Mouse (Mus musculus) limb, embryonic 10.5 days (tissue): ENCODE data around the gene Angptl2. TPM values are rescaled to one million over a fixed set of nuclear protein-coding genes. Genes with fewer than 3 reads are reported as not detected.

Source experiments
- DNase-seq: peaks from one replicate; pipeline ENCODE4 v3.0.0-alpha.2; 2017; ENCODE audit warnings: low spot score
- H3K27ac ChIP-seq: fragments of 300-500 bp; sonication (generic); 2 replicates; pipeline ENCODE4 v1.5.1; 2016; ENCODE audit warnings: mild to moderate bottlenecking
- H3K27me3 ChIP-seq: fragments of 300-500 bp; sonication (generic); 2 replicates; pipeline ENCODE4 v1.6.1; 2016; ENCODE audit warnings: low read depth, mild to moderate bottlenecking; ENCODE audit not compliant: poor library complexity, severe bottlenecking
- H3K36me3 ChIP-seq: fragments of 300-500 bp; sonication (generic); 2 replicates; pipeline ENCODE4 v1.6.1; 2016; ENCODE audit warnings: mild to moderate bottlenecking, moderate library complexity
- H3K4me1 ChIP-seq: fragments of 300-500 bp; sonication (generic); 2 replicates; pipeline ENCODE4 v1.6.1; 2016
- H3K4me3 ChIP-seq: fragments of 300-500 bp; sonication (generic); 2 replicates; pipeline ENCODE4 v1.5.1; 2016; ENCODE audit warnings: mild to moderate bottlenecking, moderate library complexity
- H3K9me3 ChIP-seq: fragments of 300-500 bp; sonication (generic); replicated peaks from 2 replicates; pipeline ENCODE4 v1.6.1; 2016; ENCODE audit warnings: mild to moderate bottlenecking
- WGBS: fragments of 180-500 bp; shearing (Covaris S2); methylation state at CpG from one replicate; pipeline ENCODE4 v1.1.7; 2016; 5-methylcytosine and 5-hydroxymethylcytosine counted together
- polyA plus RNA-seq: library from polyadenylated mRNA; unstranded; fragments of >200 nt; fragmentation: Nextera tagmentation; extraction: Ambion mirVana; gene quantifications from 2 replicates; pipeline ENCODE4 v1.2.1, GENCODE M21; 2016

Gene Angptl2
- polyA plus RNA-seq, 1 experiment from 2014 or later: 51.8 TPM

DNA sequence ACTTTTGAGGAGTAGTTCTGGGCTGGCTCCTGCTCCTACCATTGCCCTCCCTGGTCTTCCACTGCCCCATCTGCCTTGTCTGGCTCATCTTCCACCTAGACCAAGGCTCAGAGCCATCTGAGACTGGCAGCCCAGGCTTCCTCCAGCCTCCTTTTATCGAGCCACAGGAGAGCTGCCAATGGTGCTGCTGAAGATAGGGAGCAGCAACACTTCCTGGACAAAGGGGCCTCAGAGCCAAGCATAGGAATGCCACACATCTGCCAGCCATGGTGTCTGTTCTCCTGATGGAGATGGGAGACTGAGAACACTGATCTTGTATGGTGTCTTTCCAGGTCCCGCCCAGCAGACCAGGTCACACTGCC lies 53.2 kb downstream of the Angptl2 start:
- Histone ChIP-seq H3K4me3 (no peak overlapping the region), H3K27ac (no peak overlapping the region), H3K36me3 (no peaks in the 10 kb centered on the region), H3K9me3 (no peaks in the 10 kb centered on the region), H3K27me3 (no peaks in the 10 kb centered on the region), H3K4me1 (peaks cover 13% of the 10 kb centered on the region)
- DNase-seq: no peak
- 75% methylated on average over 2 of the region's 2 CpGs for WGBS

DNA sequence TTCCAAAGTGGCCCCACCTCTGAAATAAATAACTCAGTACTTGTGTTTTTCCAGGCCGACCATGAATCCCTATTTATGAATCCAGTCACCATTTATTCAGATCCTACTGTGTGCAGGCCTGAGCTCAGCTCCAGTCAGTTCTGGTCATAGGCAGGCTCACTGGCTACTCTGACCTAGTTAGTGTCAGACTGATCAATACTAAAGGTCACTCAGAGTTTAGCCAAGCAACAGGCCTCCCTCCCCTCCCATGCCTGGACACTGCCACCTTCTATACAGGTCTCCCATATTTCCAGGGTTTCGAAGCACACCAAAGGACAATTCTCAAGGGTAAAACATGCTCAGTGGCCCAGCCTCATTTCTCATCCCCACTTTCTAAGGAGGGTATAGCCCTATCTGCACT lies 54.7 kb downstream of the Angptl2 start:
- Histone ChIP-seq H3K27ac (no peak overlapping the region), H3K4me3 (no peak overlapping the region), H3K4me1 (peaks cover 13% of the 10 kb centered on the region), H3K9me3 (no peaks in the 10 kb centered on the region), H3K36me3 (no peaks in the 10 kb centered on the region), H3K27me3 (no peaks in the 10 kb centered on the region)
- 88% methylated on average over 2 of the region's 2 CpGs for WGBS
- no peak for DNase-seq

DNA sequence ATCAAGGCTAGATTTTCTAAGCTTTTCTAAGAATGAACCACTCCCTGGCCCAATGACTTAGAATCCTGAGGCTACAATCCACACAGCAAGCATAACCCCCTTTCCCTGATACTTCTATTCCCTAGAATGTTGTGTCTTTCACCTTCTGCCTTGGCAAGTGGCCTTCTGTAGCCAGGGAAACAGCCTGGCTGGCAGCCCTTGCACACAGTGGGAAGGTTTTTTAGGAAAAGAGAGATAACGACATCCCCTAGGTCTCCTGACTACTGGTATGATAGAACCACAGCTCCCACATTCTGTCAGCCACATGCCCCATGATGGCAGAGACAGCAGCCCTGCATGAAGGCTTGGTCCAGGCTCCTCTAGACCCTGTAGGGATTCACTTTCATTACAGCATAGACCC lies 55.6 kb downstream of the Angptl2 start:
- no peak for DNase-seq
- Histone ChIP-seq H3K4me1 (peaks cover 13% of the 10 kb centered on the region), H3K27ac (no peak overlapping the region), H3K36me3 (no peaks in the 10 kb centered on the region), H3K9me3 (no peaks in the 10 kb centered on the region), H3K4me3 (no peak overlapping the region), H3K27me3 (no peaks in the 10 kb centered on the region)
- 92% methylated on average over 1 of the region's 1 CpGs for WGBS

DNA sequence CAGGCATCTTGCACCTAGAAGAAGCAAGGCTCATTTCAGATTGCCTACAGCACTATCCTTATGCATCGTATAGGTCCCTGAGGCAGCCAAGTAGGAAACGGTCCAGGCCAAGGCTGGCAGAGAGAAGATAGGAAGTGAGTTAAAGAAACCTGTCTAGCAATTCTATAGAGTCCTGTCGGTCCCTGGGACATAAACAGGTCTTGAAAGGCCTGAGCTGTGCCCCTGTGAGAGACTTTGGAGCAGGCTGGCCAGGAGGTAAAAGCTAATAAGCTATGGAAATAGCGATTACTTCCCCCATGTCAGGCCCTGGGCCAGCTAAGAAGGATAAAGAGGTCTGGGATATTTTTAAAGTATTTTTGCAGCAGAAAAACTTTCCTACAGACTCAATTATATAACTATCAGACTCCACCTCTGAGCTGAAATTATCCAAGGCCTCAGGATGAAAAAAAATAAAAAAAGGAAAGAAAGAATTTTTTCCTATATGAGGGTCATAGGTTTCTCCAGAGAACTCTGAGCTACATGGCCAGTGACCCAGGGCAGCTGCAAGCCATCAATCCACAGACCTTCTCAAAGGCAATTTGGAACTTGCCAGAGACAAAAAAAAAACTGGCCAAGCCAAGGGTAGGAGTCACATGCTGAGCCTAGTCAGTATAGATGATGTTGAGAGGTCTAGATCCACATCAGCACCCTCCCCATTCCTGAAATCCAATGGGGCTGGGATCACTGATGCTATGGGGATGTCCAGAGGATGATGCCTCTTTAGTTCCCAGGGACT lies 57.0 kb downstream of the Angptl2 start:
- Histone ChIP-seq H3K4me3 (no peak overlapping the region), H3K27ac (peak overlapping the region; percentile 30; the same call in 1 of the 2 replicates), H3K36me3 (no peaks in the 10 kb centered on the region), H3K9me3 (no peaks in the 10 kb centered on the region), H3K4me1 (peaks cover 13% of the 10 kb centered on the region), H3K27me3 (no peaks in the 10 kb centered on the region)
- DNase-seq: no peak
- 81% methylated on average over 4 of the region's 4 CpGs for WGBS

DNA sequence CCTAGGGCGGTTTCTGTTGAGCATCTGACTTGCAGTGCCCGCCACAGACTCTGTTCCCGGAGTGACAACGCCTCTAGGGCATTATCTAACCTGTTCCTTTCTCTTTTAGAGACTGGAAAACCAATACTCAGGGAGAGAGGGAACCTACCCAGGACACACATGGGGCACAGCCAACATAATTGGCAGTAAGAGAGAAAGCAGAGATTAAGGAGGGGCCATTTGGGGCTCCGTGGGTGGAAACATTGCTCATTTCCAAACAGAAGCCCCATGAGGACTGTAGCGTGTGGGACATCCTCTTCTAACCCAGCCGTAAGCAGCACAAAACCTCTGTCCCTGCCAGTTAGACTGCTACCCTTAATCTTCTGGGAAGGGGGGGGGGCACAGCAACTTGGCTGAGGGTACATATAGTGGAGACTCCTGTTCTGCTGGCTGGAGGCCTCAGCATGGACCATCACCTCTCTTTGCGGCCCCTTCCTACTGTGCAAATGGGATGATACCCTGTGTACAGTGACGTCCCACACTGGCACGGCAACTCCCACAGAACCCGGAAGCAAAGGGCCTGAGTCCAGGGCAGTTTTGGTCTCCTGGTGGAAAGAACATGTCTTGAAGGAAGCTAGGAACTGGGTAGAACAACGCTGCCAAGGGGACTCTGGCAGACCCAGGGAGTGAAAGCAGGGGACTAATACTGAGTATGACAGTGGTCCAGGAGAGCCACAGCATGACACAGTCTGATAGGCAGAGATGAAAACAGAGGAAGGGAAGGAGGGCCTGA lies 59.0 kb downstream of the Angptl2 start:
- no peak overlapping the region for H3K4me3 ChIP-seq
- no peaks in the 10 kb centered on the region for H3K36me3 ChIP-seq
- no peak overlapping the region for H3K27ac ChIP-seq
- no peak for DNase-seq
- WGBS: 91% methylated on average over 12 of the region's 12 CpGs
- peaks cover 13% of the 10 kb centered on the region for H3K4me1 ChIP-seq
- no peaks in the 10 kb centered on the region for H3K9me3 ChIP-seq
- no peaks in the 10 kb centered on the region for H3K27me3 ChIP-seq

DNA sequence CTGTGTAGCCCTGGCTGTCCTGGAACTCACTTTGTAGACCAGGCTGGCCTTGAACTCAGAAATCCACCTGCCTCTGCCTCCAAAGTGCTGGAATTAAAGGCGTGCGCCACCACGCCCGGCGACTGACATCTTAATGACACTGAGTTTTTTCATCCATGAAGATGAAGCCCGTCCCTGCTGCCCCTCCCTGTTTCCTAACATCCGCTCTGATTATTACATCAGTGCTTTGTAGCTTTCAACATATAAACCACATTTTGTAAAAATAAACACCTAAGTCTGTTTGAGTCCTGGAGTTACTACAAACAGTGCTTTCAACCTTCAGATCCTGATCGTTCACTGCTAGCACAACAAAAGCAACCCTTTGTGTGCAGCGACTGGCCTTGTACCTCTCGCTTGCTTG lies 63.9 kb downstream of the Angptl2 start:
- peaks cover 6% of the 10 kb centered on the region for H3K4me1 ChIP-seq
- no peak overlapping the region for H3K4me3 ChIP-seq
- H3K27ac ChIP-seq: no peak overlapping the region
- H3K36me3 ChIP-seq: no peaks in the 10 kb centered on the region
- no peak for DNase-seq
- no peaks in the 10 kb centered on the region for H3K27me3 ChIP-seq
- WGBS: 93% methylated on average over 10 of the region's 10 CpGs
- H3K9me3 ChIP-seq: no peaks in the 10 kb centered on the region

DNA sequence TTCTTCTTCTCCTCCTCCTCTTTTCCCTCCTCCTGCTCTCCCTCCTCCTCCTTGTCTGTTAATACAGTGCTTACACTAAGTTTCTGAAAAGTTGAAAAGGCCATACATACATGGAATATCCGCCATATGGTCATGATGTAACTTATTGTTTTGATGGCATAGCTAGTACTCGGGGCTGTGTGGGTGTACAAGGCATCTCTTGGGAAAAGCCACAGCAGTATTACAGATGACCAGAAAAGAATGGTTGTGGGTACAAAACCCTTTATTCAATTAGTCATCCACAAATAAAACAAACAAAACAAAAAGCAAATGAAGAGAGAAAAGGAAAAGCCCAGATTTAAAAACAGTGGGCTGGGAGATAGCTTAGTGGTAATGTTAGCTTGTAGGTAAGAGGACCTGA lies 64.7 kb downstream of the Angptl2 start:
- DNase-seq: no peak
- Histone ChIP-seq H3K27ac (no peak overlapping the region), H3K4me3 (no peak overlapping the region), H3K4me1 (peaks cover 11% of the 10 kb centered on the region), H3K27me3 (no peaks in the 10 kb centered on the region), H3K9me3 (no peaks in the 10 kb centered on the region), H3K36me3 (no peaks in the 10 kb centered on the region)
- 88% methylated on average over 2 of the region's 2 CpGs for WGBS

DNA sequence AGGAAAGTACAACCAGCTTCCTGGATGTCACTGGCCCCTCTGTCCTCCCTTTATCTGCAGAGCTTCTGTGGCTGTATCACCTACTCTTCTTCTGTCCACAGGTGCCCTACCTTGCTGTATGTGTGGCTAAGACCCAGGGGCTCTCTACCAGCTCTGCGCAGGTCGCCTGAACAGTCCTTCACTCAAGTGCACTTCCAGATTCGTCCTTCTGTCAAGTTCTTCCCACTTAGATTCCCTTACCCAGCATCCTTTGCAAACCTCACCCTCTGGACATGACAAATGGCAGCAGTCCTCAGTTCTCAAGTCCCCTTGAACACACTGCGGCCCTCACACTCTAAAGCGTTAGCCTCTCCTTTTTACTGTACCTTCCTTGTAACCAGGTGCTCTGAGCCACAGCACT lies 65.9 kb downstream of the Angptl2 start:
- Histone ChIP-seq H3K4me1 (peaks cover 13% of the 10 kb centered on the region), H3K27me3 (no peaks in the 10 kb centered on the region), H3K27ac (no peak overlapping the region), H3K9me3 (no peaks in the 10 kb centered on the region), H3K36me3 (no peaks in the 10 kb centered on the region), H3K4me3 (no peak overlapping the region)
- 84% methylated on average over 5 of the region's 5 CpGs for WGBS
- DNase-seq: no peak

DNA sequence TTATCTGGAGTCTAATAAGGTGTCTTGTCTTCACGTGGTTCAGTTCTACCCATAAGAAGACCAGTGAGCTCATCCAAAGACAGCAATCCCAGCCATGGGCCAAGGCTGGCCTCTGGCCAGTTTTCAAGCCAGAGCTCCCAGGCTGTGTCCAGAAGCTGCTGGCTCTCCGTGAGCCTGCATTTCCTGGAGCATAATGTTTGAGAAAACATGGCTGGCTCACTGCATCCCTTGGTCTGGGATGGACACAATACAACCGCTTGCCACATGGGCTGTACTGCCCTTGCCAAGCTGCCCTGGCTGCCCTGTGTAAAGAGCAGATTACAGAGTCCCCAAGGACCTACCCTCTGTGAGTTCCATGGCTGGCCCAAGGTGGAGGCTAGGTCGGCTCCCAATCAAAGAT lies 67.0 kb downstream of the Angptl2 start:
- 81% methylated on average over 4 of the region's 4 CpGs for WGBS
- H3K27ac ChIP-seq: no peak overlapping the region
- H3K4me3 ChIP-seq: no peak overlapping the region
- no peaks in the 10 kb centered on the region for H3K36me3 ChIP-seq
- H3K27me3 ChIP-seq: no peaks in the 10 kb centered on the region
- peaks cover 13% of the 10 kb centered on the region for H3K4me1 ChIP-seq
- no peak for DNase-seq
- H3K9me3 ChIP-seq: no peaks in the 10 kb centered on the region

DNA sequence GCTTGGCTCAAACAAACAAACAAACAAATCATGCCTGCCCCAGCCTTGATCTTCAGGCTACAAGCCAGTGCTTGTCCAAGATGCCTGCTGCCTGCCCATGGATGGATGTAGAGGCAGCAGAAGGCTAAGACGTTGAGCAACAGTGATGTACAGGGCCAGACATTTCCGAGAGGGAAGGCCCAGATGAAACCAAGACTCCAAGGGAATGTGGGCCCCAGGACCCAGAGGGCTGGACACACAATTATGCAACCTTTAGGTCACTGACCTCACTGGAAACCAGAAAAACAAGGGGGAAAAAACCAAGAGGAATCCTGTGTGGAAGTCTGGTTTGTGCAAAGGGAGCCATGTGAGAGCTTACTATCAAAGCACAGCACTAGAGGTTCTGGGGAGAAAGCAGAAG lies 67.8 kb downstream of the Angptl2 start:
- 67% methylated on average over 2 of the region's 2 CpGs for WGBS
- Histone ChIP-seq H3K4me1 (peaks cover 13% of the 10 kb centered on the region), H3K27ac (peak overlapping the region; percentile 26; the same call in 1 of the 2 replicates), H3K36me3 (no peaks in the 10 kb centered on the region), H3K27me3 (no peaks in the 10 kb centered on the region), H3K9me3 (no peaks in the 10 kb centered on the region), H3K4me3 (no peak overlapping the region)
- DNase-seq: no peak

DNA sequence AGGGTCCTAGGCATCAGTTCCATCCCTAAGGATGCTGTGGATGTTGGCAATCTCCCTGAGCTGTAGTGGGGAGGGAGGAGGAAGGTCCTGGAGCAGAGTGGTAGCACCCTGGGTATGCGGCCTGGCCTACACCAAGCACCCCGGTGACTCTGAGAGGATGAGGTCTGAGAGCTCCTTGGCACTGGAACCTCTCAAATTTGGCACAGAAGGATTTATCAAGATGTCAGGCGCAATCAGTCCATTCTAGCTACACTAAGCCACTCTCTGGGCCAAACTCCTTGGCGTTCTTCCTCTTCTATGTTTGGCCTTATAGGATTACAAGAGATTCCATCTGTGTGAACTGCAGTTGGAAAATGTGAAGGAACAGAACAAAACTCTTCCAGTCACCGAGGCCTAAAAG lies 73.0 kb downstream of the Angptl2 start:
- no peaks in the 10 kb centered on the region for H3K9me3 ChIP-seq
- DNase-seq: no peak
- H3K27me3 ChIP-seq: no peaks in the 10 kb centered on the region
- peaks cover 10% of the 10 kb centered on the region; the same call in 1 of the 2 replicates for H3K4me1 ChIP-seq
- H3K4me3 ChIP-seq: no peak overlapping the region
- H3K36me3 ChIP-seq: no peaks in the 10 kb centered on the region
- 95% methylated on average over 5 of the region's 5 CpGs for WGBS
- no peak overlapping the region for H3K27ac ChIP-seq

DNA sequence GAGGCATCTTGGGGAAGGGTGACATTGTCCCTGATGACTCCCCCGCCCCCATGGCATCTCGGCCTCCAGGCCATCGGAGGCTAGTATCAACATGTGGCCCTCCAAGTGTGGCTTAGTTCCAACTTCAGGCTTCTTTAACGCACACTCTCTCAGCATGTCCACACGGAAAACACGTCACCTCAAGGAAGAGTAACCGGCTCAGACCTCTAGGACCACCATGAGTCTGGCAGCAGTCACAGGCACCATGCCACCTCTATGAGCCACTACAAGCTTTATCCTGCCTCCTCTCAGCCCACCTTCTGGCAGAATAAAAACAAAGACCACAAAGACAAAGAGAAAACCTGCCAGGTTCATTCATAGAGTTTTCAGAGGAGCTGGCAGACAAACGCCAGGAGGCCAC lies 74.6 kb downstream of the Angptl2 start:
- Histone ChIP-seq H3K9me3 (no peaks in the 10 kb centered on the region), H3K4me1 (peaks cover 3% of the 10 kb centered on the region; the same call in 1 of the 2 replicates), H3K4me3 (no peak overlapping the region), H3K27me3 (no peaks in the 10 kb centered on the region), H3K36me3 (no peaks in the 10 kb centered on the region), H3K27ac (no peak overlapping the region)
- DNase-seq: no peak
- WGBS: 93% methylated on average over 8 of the region's 8 CpGs

DNA sequence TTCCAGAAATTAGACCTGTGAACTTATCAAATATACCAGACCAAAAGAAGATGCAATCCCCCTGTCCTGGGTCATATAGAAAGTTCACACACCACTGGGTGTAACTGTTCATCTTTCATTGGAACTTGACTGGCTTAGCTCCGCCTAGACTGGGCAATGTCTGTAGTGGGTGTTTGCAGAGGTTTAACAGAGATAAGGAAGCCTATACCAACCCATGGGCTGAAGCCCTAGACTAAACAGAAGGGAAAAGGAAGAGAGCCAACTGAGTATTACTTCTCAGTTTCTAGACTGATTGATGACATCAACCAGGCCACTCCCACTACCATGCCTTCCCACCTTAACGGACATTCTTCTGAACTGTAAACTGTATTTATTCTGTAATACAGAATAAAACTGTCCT lies 76.2 kb downstream of the Angptl2 start:
- H3K9me3 ChIP-seq: no peaks in the 10 kb centered on the region
- H3K27ac ChIP-seq: no peak overlapping the region
- H3K4me1 ChIP-seq: no peaks in the 10 kb centered on the region
- WGBS: 79% methylated on average over 2 of the region's 2 CpGs
- no peak overlapping the region for H3K4me3 ChIP-seq
- no peaks in the 10 kb centered on the region for H3K27me3 ChIP-seq
- DNase-seq: no peak
- H3K36me3 ChIP-seq: no peaks in the 10 kb centered on the region
